Mouse (Mus musculus): ENCODE data around the gene Emilin3.
A peak's percentile ranks its signal among the peaks of the same experiment; 100 is the strongest.

DNA sequence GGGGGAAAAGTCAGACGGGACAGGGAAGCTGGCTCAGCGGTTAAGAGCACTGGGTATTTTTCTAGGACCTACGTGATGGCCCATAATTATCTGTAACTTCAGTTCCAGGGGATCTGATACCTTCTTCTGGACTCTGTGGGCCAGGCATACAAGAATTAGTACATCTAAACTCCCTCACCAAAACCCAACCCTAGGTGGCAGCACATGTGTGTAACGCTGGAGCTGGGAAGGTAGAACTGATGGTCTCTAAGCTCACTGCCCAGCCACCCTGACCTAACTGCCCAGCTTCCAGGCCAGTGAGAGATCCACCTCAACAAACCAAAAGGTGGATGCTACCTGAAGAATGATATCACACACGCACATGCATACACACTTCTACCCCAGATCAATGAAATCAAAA is 46.6 kb upstream of the Emilin3 start:
- peak; percentile 11 for TF ChIP-seq CTCF (IDR thresholded peaks at IDR 0.05; ENCODE audit: low read depth, low read length)
- TF ChIP-seq EP300 (IDR thresholded peaks at IDR 0.05; ENCODE audit: insufficient read depth, low read depth, low read length), result no peak

Measured in ES-Bruce4 (cell line).